Mouse (Mus musculus) lung, embryonic 14.5 days (tissue): ENCODE data around the gene Adk. TPM values are rescaled to one million over a fixed set of nuclear protein-coding genes. Genes with fewer than 3 reads are reported as not detected.

Experiments used
- ATAC-seq: fragments of 200-750 bp; cut with Nextera tagmentation; 2 replicates; pipeline ENCODE4 v1.8.0; 2017; ENCODE audit warnings: mild to moderate bottlenecking, moderate TSS enrichment, moderate library complexity; ENCODE audit not compliant: insufficient read depth
- DNase-seq: peaks from one replicate; pipeline ENCODE4 v3.0.0-alpha.2; 2015
- H3K27ac ChIP-seq: fragments of 300-500 bp; sonication (generic); 2 replicates; pipeline ENCODE4 v1.5.1; 2014; ENCODE audit warnings: low read depth, mild to moderate bottlenecking, moderate library complexity
- H3K27me3 ChIP-seq: fragments of 300-500 bp; sonication (generic); 2 replicates; pipeline ENCODE4 v1.6.1; 2014; ENCODE audit warnings: low read length, control low read depth; ENCODE audit not compliant: insufficient read depth
- H3K36me3 ChIP-seq: fragments of 300-500 bp; sonication (generic); 2 replicates; pipeline ENCODE4 v1.6.1; 2014; ENCODE audit warnings: control low read depth; ENCODE audit not compliant: insufficient read depth
- H3K4me1 ChIP-seq: fragments of 300-500 bp; sonication (generic); 2 replicates; pipeline ENCODE4 v1.6.1; 2014; ENCODE audit warnings: antibody characterized with exemption, control low read depth; ENCODE audit not compliant: insufficient read depth
- H3K4me2 ChIP-seq: fragments of 300-500 bp; sonication (generic); 2 replicates; pipeline ENCODE4 v1.6.1; 2014; ENCODE audit warnings: mild to moderate bottlenecking
- H3K4me3 ChIP-seq: fragments of 300-500 bp; sonication (generic); 2 replicates; pipeline ENCODE4 v1.5.1; 2014; ENCODE audit warnings: low read depth, low read length
- H3K9ac ChIP-seq: fragments of 300-500 bp; sonication (generic); 2 replicates; pipeline ENCODE4 v1.6.1; 2014
- H3K9me3 ChIP-seq: fragments of 300-500 bp; sonication (generic); 2 replicates; pipeline ENCODE4 v1.6.1; 2016; ENCODE audit warnings: low read depth, low read length, control low read depth
- CTCF ChIP-seq: IDR thresholded peaks from 2 replicates; pipeline ENCODE4 v1.5.1; 2016; ENCODE audit warnings: antibody characterized with exemption, low read depth
- WGBS: fragments of 180-500 bp; shearing (Covaris S2); extraction: QIAGEN DNeasy Blood & Tissue Kit; methylation state at CpG from one replicate; pipeline ENCODE4 v1.1.7; 2014; 5-methylcytosine and 5-hydroxymethylcytosine counted together
- polyA plus RNA-seq: library from polyadenylated mRNA; unstranded; fragments of >200 nt; fragmentation: Nextera tagmentation; extraction: Ambion mirVana; gene quantifications from 2 replicates; pipeline ENCODE4 v1.2.1, GENCODE M21; 2014

Gene Adk
- polyA plus RNA-seq, 1 experiment from 2014 or later, result 218 TPM

GRCm38 (mm10) chr14:21304815-21305214 is 252.4 kb downstream of the Adk start:
- Histone ChIP-seq H3K9me3 (no peaks in the 10 kb centered on the region), H3K27ac (no peak overlapping the region), H3K36me3 (no peaks in the 10 kb centered on the region), H3K4me1 (peaks cover 6% of the 10 kb centered on the region), H3K9ac (no peak overlapping the region), H3K4me3 (no peak overlapping the region), H3K27me3 (no peaks in the 10 kb centered on the region), H3K4me2 (no peak overlapping the region)
- DNase-seq (no peak), ATAC-seq (no peak)
- TF ChIP-seq CTCF, result no peak
- 100% methylated on average over 1 of the region's 1 CpGs for WGBS

- no peaks in the 10 kb centered on the region for H3K36me3 ChIP-seq
- WGBS, result 31% methylated on average over 4 of the region's 4 CpGs
- TF ChIP-seq CTCF, result no peak
- no peaks in the 10 kb centered on the region for H3K9me3 ChIP-seq
- H3K4me3 ChIP-seq, result no peak overlapping the region
- ATAC-seq (peak; percentile 60), DNase-seq (peak; percentile 65)
- no peak overlapping the region for H3K9ac ChIP-seq
- H3K4me1 ChIP-seq, result peaks cover 6% of the 10 kb centered on the region
- no peak overlapping the region; the same call in 1 of the 2 replicates for H3K27ac ChIP-seq
- no peaks in the 10 kb centered on the region for H3K27me3 ChIP-seq
- no peak overlapping the region for H3K4me2 ChIP-seq
Measured at GRCm38 (mm10) chr14:21308349-21308936, 256.1 kb downstream of the Adk start.

- Histone ChIP-seq H3K9ac (no peak overlapping the region), H3K4me3 (no peak overlapping the region), H3K9me3 (no peaks in the 10 kb centered on the region), H3K36me3 (no peaks in the 10 kb centered on the region), H3K27me3 (no peaks in the 10 kb centered on the region), H3K27ac (no peak overlapping the region), H3K4me2 (no peak overlapping the region), H3K4me1 (peaks cover 6% of the 10 kb centered on the region)
- WGBS, result 82% methylated on average over 5 of the region's 5 CpGs
- ATAC-seq (no peak), DNase-seq (peak; percentile 31)
- TF ChIP-seq CTCF, result no peak
Measured at GRCm38 (mm10) chr14:21310530-21310929, 258.2 kb downstream of the Adk start.

- no peak for TF ChIP-seq CTCF
- Histone ChIP-seq H3K4me3 (no peak overlapping the region), H3K27ac (no peak overlapping the region), H3K27me3 (no peaks in the 10 kb centered on the region), H3K9me3 (no peaks in the 10 kb centered on the region), H3K36me3 (no peaks in the 10 kb centered on the region), H3K4me2 (no peak overlapping the region), H3K4me1 (no peaks in the 10 kb centered on the region; the same call in none of the 2 replicates), H3K9ac (no peak overlapping the region)
- DNase-seq, result peak; percentile 14
- no peak for ATAC-seq
- 63% methylated on average over 11 of the region's 11 CpGs for WGBS
Measured at GRCm38 (mm10) chr14:21313561-21314342, 261.4 kb downstream of the Adk start.

GRCm38 (mm10) chr14:21314466-21314865 is 262.1 kb downstream of the Adk start:
- Histone ChIP-seq H3K4me2 (no peak overlapping the region), H3K27me3 (no peaks in the 10 kb centered on the region), H3K4me3 (no peak overlapping the region), H3K4me1 (no peaks in the 10 kb centered on the region; the same call in none of the 2 replicates), H3K27ac (no peak overlapping the region), H3K9me3 (no peaks in the 10 kb centered on the region), H3K36me3 (0 out of 2 replicates have a peak, but pooled peaks cover 1% of the 10 kb centered on the region), H3K9ac (no peak overlapping the region)
- 70% methylated on average over 3 of the region's 3 CpGs for WGBS
- TF ChIP-seq CTCF, result no peak
- DNase-seq (peak; percentile 37), ATAC-seq (no peak)

GRCm38 (mm10) chr14:21334826-21335225 is 282.5 kb downstream of the Adk start:
- no peak for ATAC-seq
- no peak for TF ChIP-seq CTCF
- Histone ChIP-seq H3K4me3 (no peak overlapping the region), H3K27me3 (no peaks in the 10 kb centered on the region), H3K27ac (no peak overlapping the region), H3K9me3 (no peaks in the 10 kb centered on the region), H3K4me2 (no peak overlapping the region), H3K36me3 (no peaks in the 10 kb centered on the region), H3K9ac (no peak overlapping the region), H3K4me1 (no peaks in the 10 kb centered on the region)
- WGBS, result 64% methylated on average over 1 of the region's 1 CpGs
- no peak for DNase-seq

- WGBS, result 64% methylated on average over 11 of the region's 11 CpGs
- Histone ChIP-seq H3K4me2 (no peak overlapping the region), H3K36me3 (no peaks in the 10 kb centered on the region), H3K9ac (no peak overlapping the region), H3K4me1 (no peaks in the 10 kb centered on the region), H3K27me3 (no peaks in the 10 kb centered on the region), H3K27ac (no peak overlapping the region), H3K9me3 (no peaks in the 10 kb centered on the region), H3K4me3 (no peak overlapping the region)
- DNase-seq (no peak), ATAC-seq (no peak)
- TF ChIP-seq CTCF, result no peak
Measured at GRCm38 (mm10) chr14:21335691-21336314, 283.4 kb downstream of the Adk start.
